Mouse (Mus musculus): ENCODE data around the gene Cypt3.

Gene Cypt3

GRCm38 (mm10) chrX:153558293-153558692 lies at the start of gene Cypt3:
Gene Cypt3, plus strand, starts transcription at chrX:153558593.
- DNase-seq (ENCODE audit: low spot score), result no peak

GRCm38 (mm10) chrX:153515491-153515890 lies 42.9 kb upstream of the Cypt3 start:
- DNase-seq (ENCODE audit: low spot score), result no peak

DNA sequence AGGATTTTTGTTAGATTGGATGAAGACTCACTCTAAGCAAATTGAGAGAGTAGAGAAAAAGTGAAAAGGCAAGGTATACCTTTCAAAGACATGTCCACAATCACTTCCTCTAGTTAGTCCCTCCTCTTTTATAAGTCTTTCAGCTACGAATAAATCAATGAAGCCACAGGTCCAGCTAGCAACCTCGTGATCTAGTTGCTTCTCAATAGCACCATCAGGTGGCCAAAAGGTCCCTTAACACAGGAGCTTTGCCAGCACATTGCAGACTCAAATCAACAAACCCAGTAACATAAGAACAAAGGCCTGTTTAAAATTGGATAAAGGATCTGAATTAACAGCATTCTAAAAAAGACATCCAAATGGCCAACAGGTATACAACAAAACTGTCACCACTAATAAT lies 30.0 kb upstream of the Cypt3 start:
- no peak for DNase-seq (ENCODE audit: low spot score)

DNA sequence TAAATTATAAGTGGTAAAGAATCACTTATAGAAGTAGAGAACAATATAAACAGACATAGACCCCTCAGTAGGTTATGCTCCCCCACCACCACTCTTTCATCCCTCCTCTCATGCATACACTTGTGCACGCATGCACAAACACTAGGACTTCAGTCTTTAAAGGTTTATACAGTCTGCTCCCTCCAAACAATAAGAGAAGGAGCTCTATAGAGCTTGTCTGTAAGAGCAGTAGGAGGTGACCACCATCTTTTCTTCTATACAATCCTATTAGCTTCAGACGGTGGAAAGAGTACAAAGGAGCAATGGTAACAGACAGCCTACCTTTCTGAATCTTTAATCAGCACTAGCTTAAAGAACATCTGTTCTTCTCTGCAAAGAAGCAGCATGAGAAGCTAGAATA lies 1.8 kb upstream of the Cypt3 start:
- DNase-seq (ENCODE audit: low spot score), result no peak

- no peak for DNase-seq (ENCODE audit: low spot score)
These were observed 6.3 kb downstream of the Cypt3 start for GRCm38 (mm10) chrX:153564650-153565049.

- no peak for DNase-seq (ENCODE audit: low spot score)
These were observed 41.2 kb downstream of the Cypt3 start for GRCm38 (mm10) chrX:153599583-153599982.

All from spleen, adult 12 weeks (tissue).